Mouse (Mus musculus): ENCODE results near the gene Rem1.
A peak's percentile ranks its signal among the peaks of the same experiment; 100 is the strongest.
"Not testable (repeated sequence)": the region's sequence is repeated elsewhere in the genome, so short reads cannot be mapped to it uniquely, and the experiment has no call there.

The Rem1 gene

DNA sequence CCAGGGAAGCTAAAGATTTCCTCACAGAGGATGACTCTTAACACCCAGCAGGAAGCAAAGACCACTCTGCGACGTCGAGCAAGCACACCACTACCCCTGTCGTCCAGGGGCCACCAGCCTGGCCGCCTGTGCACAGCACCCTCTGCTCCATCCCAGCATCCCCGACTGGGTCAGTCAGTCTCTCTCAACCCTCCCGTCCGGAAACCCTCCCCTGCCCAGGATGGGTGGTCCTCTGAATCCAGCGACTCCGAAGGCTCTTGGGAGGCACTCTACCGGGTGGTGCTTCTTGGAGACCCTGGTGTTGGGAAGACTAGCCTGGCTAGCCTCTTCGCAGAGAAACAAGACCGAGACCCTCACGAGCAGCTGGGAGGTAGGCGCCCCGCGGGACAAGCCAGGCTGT, 1.3 kb downstream of the Rem1 start:
- no peak for DNase-seq (ENCODE audit: low spot score in 2 of 2)

DNA sequence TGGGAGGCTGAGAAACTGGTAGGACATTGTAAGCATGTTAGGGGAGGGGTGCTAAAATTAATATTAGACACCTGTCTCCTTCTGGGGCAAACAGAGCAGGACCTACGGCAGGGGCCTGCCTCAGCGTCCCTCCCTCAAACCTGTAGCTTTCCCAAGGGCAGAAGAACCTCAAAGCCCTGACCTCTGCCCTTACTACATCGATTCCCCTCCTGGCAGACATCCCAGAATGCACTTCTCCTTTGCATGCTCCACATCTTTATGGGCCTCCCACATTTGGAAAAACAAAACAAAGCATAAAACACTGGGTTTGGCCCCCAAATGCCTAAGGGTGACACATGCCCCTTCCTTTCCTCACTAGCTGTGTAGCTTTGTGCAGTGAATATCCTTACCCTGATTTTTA, 2.5 kb downstream of the Rem1 start:
- DNase-seq (ENCODE audit: low spot score in 2 of 2), result no peak

GRCm38 (mm10) chr2:152629904-152630303, 3.2 kb downstream of the Rem1 start:
- DNase-seq (ENCODE audit: low spot score in 2 of 2), result no peak

DNA sequence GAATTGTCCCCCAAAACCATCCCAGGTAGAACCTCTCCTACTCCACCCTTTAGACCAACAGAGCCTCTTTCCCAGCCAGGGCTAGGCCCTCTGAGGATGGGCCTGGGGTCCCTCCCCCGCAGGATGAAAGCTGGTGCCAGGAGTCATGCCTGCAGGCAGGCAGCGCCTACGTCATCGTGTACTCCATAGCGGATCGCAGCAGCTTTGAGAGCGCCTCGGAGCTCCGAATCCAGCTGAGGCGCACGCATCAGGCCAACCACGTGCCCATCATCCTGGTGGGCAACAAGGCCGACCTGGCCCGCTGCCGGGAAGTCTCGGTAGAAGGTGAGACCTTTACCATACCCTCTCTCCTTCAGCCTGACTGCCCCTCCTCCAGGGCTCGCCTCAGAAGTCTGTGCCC, 6.6 kb downstream of the Rem1 start:
- no peak for DNase-seq (ENCODE audit: low spot score in 2 of 2)

- no peak for DNase-seq (ENCODE audit: low spot score in 2 of 2)
Measured at GRCm38 (mm10) chr2:152634311-152634710, 7.6 kb downstream of the Rem1 start.

GRCm38 (mm10) chr2:152636246-152637005, 9.7 kb downstream of the Rem1 start:
- no peak for DNase-seq (ENCODE audit: low spot score in 2 of 2)

- DNase-seq (ENCODE audit: low spot score in 2 of 2), result no peak
Measured at GRCm38 (mm10) chr2:152637006-152637322, 10.2 kb downstream of the Rem1 start.

GRCm38 (mm10) chr2:152637381-152637780, 10.6 kb downstream of the Rem1 start:
- no peak for DNase-seq (ENCODE audit: low spot score in 2 of 2)

DNA sequence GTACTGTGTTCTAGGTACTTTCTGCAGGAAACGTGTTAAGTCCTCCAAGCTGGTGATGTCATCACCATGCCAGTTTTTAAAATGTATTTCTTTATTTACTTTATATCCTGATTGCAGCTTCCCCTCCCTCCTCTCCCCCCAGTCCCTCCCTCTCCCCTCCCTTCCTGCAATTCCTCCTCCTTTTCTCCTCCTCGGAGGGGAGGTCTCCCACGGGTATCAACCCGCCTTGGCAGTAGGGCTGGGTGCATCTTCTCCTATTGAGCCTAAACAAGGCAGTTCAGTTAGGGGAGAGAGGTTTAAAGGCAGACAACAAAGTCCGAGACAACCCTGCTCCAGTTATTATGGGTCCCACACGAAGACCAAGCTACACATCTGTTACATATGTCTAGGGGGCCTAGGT, 12.1 kb downstream of the Rem1 start:
- no peak for DNase-seq (ENCODE audit: low spot score in 2 of 2)

DNA sequence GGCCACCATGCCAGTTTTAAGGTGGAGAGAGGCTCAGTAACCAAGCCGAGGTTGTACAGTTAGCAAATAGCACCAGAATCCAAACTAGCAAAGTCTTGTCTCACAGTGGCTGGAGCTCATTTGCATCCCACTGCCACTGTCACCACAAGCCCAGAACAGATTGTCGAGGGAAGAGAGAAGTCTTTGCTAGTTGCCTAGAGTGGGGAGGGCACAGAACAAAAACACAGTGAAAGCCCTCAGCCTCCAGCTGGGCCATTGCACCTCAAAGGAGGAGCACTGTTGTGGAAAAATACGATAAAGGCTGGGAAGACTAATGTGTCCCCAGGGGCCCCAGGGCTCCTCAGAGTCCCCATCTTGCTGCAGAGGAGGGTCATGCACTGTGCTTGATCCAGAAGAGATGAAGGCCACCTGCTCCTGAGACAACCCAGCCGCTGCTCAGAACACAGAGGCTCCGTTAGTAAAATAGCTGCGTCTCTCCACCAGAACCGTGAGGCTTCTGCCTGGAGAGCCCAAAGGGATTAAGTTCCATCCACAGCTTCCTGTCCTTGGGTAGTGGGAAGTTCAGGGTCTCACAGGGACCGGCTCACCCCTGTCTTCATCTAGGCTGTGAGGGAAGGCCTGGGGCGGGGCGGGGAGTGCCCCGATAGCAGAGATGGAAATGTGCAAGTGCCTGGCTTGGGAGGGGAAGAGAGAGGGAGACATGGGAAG, 12.8 kb downstream of the Rem1 start:
- DNase-seq (ENCODE audit: low spot score in 2 of 2), result no peak

- no peak for DNase-seq (ENCODE audit: low spot score in 2 of 2)
Measured at GRCm38 (mm10) chr2:152652901-152653620, 26.3 kb downstream of the Rem1 start.

- DNase-seq (ENCODE audit: low spot score in 2 of 2), result no peak
Measured at GRCm38 (mm10) chr2:152653874-152654715, 27.3 kb downstream of the Rem1 start.

DNA sequence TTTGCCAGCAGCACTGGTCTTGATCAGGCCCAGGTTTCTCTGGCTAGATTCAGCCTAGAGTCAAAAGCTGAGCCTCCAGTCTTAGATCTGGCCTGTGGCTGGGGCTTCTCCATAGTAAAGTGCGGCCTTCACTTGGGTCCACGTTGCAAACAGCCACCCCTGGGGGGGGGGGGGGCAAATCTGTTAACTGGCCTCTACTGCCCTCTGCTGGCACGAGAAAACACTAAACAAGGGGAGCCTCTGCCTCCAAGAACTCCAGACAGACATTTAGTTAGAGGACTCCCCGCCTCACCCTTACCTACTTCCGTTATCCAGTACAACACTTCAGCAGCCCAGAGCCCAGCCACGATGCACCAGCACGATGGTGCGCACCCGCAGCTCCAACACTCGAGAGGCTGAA, 30.6 kb downstream of the Rem1 start:
- DNase-seq (ENCODE audit: low spot score in 2 of 2), result no peak

DNA sequence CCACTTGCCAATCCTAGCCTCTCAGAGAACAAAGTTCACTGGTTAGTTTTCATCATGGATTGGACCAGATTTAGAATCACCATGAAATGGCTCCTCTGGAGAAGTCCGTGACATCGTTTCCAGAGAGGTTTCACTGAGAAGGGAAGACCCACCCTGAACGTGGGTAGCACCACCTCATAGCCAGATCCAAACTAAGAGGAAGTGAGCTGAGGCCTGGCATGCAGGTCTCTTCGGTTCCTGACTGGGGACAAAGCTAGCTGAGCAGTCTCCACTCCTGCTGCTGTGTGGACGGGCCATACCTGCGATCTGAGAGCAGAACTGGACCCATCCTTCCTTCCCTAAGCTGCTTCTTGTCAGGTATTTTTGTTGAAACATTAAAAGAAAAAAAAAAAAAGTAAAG, 34.4 kb downstream of the Rem1 start:
- no peak for DNase-seq (ENCODE audit: low spot score in 2 of 2)

DNA sequence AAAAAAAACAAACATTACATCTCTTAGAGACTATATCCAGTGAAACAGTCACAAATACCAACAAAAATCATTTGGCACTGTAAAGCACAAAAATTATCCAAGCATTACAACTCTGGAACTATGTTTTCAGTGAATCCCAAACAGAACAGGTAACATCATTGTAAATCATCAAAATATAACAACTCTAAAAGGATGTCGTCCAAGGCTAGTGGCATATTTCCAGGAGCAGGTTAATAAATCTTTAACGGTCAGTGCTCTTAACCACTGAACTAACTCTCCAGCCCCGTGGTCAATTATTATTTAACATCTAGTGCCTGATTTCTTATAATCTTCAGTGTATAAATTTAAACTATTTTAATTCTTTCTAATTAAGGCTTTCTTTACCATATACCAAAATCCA, 39.4 kb downstream of the Rem1 start:
- DNase-seq (ENCODE audit: low spot score in 2 of 2), result not testable (repeated sequence)

DNA sequence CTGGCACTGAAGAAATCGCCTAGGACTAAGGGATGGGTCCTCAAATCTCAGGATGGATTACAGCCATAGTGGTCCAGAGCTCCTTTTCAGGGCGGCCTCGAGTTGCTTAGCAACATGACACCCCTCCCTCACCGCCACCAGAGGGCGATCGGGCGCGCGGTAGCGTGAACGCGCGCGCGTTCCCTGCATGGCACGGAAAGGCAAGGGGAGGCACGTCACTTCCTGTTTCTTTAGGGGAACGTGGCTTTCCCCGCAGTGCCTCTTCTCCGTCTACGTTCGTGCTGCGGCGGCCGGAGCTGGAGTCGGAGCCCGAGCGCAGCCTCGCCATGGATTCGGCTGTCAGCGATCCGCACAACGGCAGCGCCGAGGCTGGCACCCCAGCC, 42.5 kb downstream of the Rem1 start, which contains the start of gene H13:
H13 (plus strand) TSS at position 206 of the 383 bp plus-strand sequence.
- peak; percentile 87 to 95 for DNase-seq (ENCODE audit: low spot score in 2 of 2)

- peak; percentile 20 to 24 for DNase-seq (ENCODE audit: low spot score in 2 of 2)
Measured at GRCm38 (mm10) chr2:152669639-152670484, 43.1 kb downstream of the Rem1 start.

DNA sequence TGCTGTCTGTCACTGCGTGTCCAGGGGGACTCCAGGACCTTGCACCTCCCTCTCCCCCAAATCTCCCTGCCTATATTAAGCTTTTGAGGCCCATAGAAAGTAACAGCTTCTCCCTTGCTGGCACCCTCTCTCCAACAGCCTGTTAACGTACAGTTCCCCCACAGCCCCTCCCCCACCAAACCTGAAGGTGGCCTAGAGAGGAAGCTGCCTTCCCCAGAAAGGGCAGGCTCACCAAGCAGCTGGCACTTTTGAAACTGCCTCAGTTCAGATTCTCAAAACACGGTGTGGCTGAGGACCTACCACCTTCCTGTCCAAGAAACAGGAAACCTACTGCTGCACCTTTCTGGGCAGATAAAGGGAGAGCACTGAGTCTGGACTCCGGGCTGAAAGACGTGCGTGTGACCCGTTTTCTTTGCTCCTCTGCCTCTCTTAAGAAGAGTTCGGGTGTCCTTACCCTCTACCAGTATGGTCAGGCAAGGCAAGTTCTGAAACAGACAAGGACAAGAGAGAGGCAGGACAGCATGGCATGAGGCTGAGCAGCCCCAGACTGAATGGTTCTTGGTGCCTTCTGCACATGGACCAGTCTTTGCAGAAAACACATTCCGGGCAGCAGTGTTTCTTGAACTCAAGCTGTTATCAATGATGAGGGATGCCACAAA, 44.4 kb downstream of the Rem1 start:
- peak; percentile 91 to 92 for DNase-seq (ENCODE audit: low spot score in 2 of 2)

DNA sequence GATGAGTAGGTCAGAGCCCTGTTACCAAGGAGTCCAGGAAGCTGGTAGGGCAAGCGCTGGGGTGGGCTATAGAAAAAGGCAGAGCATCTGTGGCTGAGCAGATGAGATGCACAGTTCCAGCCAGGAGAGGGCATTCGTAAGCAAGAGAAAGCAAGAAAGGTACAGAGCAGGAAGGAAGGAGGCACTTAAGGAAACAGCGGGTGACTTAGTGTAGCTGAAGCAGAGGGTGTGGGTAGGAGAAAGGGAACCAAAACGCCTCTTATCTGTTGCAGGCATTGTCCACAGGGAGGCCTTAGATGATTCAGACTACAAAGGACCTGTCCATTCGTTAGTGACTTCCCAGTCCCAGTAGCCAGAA, 44.9 kb downstream of the Rem1 start:
- DNase-seq (ENCODE audit: low spot score in 2 of 2), result peak; percentile 74

DNA sequence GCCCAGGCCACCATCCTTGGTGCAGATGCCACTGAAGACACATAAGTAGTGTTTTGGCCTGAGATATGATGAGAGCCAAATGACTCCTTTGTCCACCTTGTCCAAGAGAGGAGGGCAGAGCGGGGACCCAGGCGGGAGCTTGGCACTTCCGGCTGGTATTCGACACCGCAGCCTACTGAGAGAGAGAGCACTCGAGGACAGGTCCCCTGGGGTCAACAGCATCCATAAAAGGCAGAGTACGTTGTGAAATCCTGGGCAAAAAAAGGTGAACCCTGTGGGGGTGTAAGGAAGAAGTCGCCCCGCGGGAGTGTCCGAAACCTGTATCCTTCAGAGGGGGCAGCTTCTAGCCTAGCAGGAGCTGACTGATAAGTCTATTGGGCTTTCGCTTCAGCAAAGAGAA, 45.4 kb downstream of the Rem1 start:
- no peak for DNase-seq (ENCODE audit: low spot score in 2 of 2)

GRCm38 (mm10) chr2:152674148-152674547, 47.4 kb downstream of the Rem1 start:
- DNase-seq (ENCODE audit: low spot score in 2 of 2), result no peak

Measured in thymus, postnatal 10 days (tissue).